Mouse (Mus musculus): ENCODE data around the gene Aars.
"Not testable (repeated sequence)": the region's sequence is repeated elsewhere in the genome, so short reads cannot be mapped to it uniquely, and the experiment has no call there.

Gene Aars

DNA sequence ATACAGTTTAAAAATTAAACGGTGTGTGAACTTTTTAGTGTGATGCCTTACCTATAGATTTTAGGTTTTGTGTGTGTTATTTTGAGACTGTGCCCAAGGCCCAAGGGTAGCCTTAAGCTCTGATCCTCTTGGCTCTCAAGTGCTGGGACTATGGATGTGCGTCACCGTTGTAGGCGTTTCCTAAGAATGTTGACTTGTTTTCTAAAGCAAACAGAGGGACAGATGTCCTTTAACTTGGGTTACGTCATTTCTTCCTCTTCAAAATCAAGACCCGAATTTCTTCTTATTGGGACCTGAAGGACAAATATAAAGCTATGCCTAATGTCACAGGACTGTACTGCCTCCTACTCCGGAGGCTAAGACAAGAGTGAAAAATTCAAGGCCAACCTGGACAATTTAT is at the start of gene Aars:
Gene Aars, plus strand, starts transcription at position 229 of the 400 bp plus-strand sequence.
- no peak for DNase-seq (ENCODE audit: low spot score)

DNA sequence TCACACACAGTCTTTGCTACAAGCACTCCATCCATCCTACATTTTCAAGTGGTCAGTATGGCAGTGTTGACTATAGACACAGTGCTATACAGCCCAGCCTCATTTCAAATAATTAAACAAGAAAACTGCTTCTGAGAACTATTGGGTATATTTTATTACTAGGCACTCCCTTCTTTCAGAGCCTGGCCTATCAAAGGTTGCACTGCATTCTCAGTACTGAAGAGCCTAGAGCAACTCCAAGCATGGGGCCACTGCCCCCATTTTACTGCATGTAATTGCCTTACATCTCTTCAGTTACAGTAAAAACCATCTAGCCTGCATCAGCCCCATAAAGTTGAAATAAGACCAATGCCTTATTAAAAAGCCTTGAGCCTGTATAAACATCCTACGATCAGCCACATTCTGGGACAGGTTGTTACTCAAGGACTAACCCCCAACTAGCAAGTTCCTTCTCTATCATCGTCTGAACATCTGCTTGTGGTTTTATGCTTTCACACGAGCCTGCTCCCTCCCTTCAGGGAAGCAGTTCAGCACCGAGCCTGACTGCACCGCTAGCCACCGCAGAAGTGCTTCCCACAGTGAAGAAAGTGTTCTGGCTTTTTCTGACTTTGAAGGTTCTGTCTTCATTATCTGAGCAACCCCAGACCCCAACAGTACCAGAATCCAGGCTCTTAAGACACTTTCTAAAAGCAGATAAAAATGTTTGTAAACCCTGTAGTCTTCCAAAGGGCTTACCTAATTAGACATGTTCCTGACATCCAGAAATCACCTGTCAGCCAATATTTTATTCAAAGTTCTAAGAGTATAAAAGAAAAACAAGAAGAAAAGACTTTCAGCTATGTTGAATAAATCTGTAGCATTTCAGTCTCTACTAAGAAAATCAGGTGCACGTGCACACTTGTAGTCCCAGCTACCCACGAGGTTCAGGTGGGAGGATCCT is 44.9 kb upstream of the Aars start:
- DNase-seq (ENCODE audit: low spot score) = no peak

DNA sequence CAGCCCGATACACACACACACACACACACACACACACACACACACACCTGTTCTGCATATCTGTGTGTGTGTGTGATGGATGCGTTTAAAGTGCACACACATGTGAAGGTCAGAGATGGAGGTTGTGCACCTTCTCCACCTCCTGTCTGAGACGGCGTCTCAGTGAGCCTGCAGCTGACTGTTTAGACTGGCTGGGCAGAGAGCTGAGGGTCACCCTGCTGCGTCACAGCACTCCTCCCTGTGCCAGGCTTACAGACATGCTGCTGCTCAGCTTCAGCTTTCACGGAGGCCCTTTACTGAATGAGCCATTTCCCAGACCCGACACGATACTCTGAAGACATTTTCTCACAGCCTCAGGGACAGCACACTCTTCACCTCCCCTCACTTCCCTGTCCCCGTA is 42.9 kb upstream of the Aars start:
- DNase-seq (ENCODE audit: low spot score) = peak; percentile 22

DNA sequence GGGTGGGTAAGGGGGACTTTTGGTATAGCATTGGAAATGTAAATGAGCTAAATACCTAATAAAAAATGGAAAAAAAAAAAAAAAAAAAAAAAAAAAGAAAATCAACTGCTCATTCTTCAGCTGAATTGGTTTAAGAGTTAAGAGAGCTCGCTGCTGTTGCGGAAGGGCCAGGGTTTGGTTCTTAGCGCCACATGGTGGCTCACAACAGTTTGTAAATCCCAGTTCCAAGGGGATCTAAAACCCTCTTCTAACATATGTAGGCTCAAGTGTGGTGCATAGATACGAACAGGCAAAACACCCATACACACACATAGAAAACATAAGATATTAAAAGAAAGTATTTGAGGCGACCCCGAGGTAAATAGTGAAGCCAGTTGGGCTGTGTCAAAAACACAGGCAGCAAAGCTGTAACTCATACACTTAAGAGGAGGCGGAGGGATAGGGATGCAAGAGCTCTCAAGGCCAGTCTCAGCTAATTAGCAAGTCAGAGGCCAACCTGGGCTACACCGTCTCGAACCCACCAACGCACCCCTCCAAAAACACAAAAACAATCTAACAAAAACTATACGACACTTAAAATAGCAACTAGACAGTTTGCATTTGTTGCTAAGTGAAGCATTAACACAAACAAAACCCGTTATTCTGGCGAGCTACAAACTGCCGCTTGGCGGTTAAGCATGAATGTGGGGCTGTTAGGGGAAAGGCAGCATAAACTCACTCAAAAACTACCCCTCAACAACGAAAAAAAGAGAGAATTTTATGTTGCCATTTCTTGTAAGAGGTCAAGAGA is 36.1 kb upstream of the Aars start:
- no peak for DNase-seq (ENCODE audit: low spot score)

DNA sequence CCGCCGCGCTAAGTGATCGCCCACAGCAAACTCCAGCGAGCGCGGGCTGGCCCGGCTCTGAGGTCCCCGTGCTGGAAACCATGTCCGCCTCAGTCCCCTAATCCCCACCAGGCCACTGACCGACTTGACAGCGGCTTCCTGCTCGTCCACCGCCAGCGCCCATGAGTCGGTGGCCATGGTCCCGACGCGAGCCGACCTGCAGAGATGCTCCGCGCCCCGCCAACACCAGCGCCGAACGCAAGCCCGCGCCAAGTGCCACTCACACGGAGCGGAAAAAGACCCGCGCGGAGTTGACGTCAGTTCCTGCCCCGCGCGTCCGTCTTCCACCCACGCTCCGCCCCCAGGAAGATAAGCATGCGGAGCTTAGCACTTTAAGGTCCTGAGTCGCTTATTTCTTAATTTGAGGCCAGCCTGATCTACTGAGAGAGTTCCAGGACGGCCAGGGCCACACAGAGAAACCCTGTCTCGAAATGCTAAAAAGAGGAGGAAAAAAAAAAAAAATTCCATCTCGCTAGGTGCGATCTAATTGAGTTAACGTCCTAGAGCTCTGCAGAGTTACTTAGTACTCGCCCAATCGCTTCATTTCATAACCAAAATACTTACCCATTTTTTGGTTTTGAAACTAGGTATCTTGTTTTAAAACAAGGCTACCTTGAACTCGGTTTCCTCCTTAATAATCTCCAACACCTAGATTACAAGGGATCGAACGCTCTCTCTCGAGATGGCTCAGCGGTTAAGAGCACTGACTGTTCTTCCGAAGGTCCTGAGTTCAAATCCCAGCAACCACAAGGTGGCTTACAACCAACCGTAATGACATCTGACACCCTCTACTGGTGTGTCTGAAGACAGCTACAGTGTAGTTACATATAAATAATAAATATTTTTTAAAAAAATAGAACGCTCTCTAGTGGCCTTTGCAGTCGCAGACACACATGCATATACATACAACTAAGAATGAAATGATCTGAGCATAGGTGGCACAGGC is 35.1 kb upstream of the Aars start, which contains the start of gene Ddx19a:
Gene Ddx19a, minus strand, starts transcription at position 254 of the 985 bp plus-strand sequence.
- DNase-seq (ENCODE audit: low spot score) = peak; percentile 85

DNA sequence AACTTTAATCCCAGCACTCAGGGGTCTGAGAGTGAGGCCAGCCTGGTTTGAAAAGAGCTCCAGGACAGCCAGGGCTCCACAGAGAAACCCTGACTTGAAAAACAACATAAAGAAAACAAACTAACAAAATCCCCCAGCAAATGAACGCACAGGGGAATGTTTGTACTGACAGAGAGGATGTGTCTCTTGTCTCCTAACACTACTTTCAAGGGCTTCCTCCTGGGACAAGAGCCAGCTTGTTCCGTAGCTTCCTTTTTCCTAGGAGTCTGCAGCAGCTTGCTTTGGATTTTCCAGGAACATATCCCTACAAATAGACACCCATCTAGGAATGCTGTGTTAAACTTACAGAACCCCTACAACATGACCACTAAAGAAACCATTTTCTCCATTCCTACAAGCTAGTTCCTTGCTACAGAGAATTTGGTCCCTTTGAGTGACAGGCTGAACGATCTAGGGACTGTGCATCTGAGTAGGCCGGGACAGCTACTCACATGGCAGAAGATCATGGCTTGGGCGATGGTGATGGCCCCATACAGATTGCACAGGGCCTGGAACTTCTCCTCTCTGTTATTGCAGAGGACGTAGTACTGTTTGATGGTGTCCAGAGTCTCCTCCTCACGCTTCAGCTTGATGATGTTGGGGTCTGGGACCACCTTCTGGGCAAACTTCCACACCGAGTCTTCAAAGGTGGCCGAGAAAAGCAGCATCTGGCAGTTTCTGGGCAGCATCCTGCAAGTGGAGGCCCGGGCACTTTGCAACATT is 22.5 kb upstream of the Aars start:
- not testable (repeated sequence) for DNase-seq (ENCODE audit: low spot score)

DNA sequence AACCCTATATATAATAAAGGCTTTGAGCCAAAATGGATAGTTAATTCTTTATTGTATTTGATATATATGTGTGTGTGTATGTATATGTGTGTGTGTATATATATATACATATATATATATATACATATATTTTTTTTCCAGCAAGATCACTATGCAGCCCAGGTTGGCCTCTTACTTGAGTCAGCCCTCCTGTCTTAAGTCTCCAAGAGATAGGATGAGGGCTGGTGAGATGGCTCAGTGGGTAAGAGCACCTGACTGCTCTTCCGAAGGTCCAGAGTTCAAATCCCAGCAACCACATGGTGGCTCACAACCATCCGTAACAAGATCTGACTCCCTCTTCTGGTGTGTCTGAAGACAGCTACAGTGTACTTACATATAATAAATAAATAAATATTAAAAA is 6.3 kb upstream of the Aars start:
- DNase-seq (ENCODE audit: low spot score) = not testable (repeated sequence)

DNA sequence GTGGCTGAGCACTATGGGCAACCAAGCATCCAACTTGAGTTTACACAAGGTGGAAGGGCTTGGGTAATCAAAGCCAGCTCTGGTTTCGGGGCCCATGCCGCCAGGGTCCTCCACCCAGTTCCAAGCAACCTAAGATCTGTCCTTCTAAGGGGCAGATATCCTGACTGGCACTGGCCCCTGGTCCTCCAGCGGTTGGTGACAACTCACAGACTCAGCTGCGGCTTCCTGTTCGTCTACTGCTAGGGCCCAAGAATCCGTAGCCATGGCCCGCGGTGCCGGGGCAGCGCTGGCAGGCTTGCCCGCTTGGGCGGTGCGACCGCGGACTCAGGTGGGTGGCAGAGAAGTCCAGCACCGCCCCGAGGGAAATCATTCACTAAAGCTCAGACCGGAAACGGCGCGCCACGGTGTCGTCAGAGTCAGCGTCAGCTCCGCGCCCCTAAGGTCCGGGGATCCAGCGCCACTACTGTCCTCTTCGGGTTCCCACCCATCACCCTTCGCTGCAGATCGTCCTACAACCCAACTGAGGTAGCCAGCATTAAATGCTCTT is 5.5 kb upstream of the Aars start:
- peak; percentile 85 for DNase-seq (ENCODE audit: low spot score)

DNA sequence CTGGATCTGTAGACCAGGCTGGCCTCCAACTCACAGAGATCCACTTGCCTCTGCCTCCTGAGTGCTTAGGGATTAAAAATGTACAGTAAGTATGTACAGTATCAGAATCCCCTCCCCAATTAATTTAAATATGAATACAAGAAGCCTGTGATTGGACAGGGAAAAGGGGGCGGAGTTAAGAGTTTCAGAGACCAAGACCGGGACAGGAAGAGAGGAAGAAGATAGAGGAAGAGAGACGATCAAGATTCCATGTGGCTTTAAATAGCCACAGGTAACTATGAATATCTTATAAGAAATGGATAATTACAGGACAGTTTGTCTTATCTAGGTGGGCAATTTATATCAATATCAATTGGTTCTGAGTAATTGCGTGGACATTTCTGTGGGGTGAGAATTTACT is 3.4 kb upstream of the Aars start:
- DNase-seq (ENCODE audit: low spot score) = no peak

DNA sequence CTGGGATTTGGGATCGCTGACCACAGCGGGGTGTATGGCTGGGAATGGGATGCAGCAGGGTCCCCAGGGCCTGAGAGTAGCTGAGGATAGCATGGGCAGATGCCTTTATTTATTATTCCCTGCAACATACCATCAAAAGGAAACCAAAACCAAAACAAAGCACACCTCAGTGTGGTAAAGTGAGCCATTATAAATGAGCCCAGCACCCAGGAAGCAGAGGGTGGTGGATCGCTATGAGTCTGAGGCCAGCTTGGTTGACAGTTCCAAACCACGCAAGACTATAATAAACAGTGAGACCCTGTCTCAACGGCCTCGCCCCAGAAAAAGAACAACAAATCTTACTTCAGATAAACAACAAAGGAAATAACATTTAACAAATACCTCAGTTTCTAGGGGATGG is 2.9 kb upstream of the Aars start:
- no peak for DNase-seq (ENCODE audit: low spot score)

DNA sequence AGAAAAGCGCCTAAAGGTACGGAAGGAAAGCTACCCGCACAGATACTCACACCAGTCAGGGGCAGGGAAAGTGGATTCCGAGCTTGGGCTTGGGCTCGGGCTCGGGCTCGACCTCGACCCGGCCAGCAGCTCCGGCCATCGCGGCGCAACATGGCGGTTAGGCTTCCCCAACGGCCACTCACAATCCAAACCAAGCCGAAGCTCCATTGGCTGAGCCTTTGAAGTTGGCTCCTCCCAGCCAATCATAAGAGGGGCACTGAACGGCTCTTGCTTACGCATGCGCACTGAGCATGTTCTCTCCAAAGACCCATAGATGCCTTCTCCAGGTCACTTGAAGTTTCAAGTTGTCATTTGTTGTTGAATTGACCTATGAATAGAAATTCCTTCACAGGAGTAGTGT is 1.4 kb upstream of the Aars start, which contains the start of gene Ddx19b:
Gene Ddx19b, minus strand, starts transcription at position 180 of the 400 bp plus-strand sequence.
- DNase-seq (ENCODE audit: low spot score) = no peak

DNA sequence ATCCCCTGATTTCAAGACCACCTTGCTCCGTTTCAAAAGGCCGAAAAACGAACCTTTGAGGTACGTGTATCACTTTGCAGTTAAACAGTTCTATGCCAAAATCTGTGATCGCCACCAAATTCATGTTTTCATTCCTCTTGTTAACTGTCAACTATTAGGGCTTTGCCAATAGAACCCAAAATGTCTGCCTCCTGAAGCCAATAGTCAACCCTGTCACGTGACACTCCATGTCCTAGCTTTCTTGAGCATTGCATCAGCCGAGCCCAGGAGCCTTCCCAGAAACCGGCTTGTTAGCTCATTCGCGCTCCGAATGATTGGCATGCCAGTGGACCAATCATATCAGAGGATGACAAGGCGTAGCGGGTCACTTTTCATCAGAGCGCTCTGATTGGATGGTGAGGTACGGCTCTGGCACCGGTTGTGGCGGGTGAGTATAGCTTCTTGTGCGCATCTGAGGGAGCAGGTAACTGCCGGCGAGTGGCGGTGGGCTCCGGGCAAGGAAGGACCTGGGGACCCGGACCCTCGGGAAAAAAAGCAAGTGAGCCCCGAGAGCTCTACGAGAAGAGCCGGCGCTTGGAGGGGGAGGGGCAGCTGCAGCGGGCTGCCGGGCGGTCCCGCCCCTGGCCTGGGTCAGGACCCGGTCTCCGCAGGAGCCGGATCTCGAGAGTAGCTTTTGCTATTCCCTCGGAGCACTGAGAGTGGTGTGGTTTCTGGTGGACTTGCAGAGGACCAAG is 705 bp downstream of the Aars start:
- DNase-seq (ENCODE audit: low spot score) = peak; percentile 89

DNA sequence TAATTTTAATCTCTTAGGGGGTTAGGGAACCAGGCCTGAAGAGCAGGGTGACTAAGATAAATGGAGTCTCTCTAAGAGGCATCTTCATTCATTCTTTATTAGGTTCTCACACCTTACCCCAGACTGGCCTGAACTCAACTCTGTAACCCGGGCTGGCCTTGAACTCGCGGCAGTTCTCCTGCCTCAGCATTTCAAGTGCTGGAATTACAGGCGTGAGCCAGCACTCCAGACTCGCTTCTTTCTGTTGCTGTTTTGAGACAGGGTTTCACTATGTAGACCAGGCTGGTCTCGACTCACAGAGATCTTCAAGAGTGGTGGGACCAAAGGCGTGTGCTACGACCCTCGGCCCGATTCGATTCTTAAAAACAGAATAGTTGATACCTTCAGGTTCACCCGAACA is 1.3 kb downstream of the Aars start:
- DNase-seq (ENCODE audit: low spot score) = no peak

DNA sequence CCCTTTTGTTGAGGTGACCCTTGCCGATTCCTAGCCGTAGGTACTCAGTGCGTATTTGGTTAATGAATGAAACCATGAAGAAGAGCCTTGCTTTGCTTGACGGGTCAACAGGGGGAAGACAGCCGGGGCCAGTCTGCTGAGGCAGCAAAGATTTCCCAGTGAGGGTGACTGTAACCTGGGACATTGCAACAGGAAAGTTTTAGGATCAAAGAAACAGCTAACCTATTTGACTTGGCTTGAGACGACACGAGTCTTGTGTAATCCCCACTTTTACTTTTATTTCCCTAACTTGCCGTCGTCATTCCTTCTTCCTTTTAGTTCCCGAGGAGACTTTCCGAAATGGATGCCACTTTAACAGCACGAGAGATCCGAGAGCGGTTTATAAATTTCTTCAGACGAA is 3.6 kb downstream of the Aars start:
- no peak for DNase-seq (ENCODE audit: low spot score)

DNA sequence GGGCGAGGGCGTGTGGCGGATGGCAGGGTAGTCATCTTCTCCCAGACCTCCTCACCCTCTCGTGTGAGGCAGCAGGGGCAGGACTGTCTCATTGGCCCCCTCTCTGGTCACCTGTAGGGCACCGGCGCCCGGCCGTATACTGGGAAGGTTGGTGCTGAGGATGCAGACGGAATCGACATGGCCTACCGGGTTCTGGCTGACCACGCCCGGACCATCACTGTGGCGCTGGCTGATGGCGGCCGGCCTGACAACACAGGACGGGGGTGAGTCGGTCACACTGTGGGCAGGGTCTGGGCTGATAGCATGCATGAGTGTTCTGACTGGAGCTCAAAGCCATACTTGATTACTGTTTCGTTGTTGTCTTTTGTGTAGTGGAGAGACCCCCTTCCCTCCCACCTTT is 9.6 kb downstream of the Aars start:
- no peak for DNase-seq (ENCODE audit: low spot score)

DNA sequence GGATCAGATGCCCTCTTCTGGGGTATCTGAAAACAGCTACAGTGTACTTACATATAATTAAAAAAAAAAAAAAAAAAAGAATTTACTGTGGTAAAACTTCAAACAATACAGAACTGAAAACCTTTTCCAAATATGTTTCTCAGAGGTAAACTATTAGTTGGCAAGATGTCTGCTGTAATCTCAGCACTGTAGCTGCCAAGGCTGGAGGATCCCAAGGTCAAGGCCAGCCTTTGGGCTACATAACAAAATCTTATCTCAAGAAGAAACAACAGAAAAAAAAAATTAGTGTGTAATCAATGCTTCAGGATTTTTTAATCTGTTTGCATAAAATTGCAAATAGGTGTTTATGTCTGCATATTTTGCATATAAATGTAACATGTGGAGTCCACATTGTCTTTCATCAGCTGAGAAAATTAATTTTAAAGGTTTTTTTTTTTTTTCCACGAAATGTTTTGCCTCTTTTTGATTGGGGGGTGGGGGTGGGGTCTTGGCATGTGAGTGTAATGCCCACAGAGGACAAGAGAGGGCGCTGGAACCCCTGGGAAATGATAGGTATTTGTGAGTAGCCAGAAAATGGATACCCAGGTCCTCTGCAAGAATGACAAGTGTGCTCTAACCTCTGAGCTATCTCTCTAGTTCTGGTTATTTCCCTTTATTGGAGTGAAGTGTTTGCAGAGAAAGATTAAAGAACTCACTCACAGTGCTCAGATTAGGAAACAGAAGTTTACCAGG is 11.2 kb downstream of the Aars start:
- no peak for DNase-seq (ENCODE audit: low spot score)

DNA sequence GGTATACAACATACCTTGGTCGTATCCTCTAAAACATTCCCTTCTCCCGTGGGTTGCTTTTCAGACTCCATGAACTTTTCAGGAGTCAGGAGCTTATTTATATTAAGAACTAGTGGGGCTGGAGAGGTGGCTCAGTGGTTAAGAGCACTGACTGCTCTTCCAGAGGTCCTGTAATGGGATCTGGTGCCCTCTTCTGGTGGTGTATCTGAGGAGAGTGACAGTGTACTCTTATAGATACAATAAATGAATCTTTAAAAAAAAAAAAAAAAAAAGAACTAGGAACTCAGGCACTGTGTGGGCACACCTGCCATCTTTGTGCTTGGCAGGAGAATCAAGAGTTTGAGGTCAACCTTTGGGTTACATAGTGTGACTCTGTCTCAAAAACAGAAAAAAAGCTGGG is 15.8 kb downstream of the Aars start:
- DNase-seq (ENCODE audit: low spot score) = no peak

DNA sequence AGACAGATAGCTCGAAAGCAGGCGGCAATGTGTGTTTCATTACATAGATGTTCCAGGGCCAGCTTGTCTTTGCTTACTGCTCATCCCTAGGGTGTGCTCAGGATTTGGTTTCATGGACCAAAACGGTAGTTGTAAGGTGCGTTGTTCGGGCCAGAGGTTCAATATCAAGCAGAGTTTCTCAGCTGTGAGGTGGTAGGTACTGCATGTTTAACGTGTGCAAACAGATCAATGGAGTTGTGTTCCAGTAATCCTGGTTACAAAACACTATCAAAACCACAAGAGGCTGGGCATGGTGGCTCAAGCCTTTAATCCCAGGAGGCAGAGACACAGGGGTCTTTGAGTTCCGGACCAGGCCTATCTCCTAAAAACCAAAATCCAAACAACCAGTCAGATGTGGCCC is 16.2 kb downstream of the Aars start:
- DNase-seq (ENCODE audit: low spot score) = no peak

DNA sequence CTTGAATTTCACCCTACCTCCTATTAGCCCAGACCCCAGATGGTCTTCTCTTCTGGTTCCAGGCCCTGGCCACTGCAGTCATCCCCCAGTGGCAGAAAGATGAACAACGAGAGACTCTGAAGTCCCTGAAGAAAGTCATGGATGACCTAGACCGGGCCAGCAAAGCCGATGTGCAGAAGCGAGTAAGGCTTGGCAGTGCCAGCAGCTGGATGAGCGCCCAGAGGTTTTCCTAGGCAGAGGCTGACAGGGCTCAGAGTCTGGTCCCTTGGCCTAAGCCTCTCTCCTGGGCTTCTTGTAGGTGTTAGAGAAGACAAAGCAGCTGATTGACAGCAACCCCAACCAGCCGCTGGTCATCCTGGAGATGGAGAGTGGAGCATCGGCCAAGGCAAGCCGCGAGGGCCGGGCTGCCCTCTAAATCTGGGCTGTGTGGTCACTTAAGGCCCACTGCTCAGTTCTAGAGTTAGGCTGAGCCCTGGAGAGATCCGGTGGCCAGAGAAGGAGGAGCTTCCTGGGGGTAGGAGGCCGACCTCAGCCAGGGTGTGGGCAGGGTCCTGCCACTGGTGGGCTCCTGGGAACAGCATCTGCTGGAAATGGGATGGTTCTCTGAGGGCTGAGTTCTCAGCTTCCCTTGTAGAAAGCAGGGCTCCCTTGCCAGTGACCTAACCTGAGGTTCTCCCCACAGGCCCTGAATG is 21.0 kb downstream of the Aars start:
- DNase-seq (ENCODE audit: low spot score) = peak; percentile 38

All from ovary, postnatal 36 days (tissue).